Mouse (Mus musculus) cortical plate, adult 2 months (tissue): Measurements from ENCODE around the gene Tldc2.

Experiments used
- CTCF ChIP-seq: fragments of 200-500 bp; IDR thresholded peaks from 2 replicates; pipeline ENCODE4 v1.5.1; 2011; ENCODE audit warnings: mild to moderate bottlenecking, control low read depth, low read length; ENCODE audit not compliant: insufficient read depth; ENCODE audit errors: extremely low read depth
- POLR2A ChIP-seq: fragments of 200-500 bp; IDR thresholded peaks from 2 replicates; pipeline ENCODE4 v1.6.1; 2011; ENCODE audit warnings: mild to moderate bottlenecking, low read length, control low read depth; ENCODE audit not compliant: insufficient read depth; ENCODE audit errors: extremely low read depth

DNA sequence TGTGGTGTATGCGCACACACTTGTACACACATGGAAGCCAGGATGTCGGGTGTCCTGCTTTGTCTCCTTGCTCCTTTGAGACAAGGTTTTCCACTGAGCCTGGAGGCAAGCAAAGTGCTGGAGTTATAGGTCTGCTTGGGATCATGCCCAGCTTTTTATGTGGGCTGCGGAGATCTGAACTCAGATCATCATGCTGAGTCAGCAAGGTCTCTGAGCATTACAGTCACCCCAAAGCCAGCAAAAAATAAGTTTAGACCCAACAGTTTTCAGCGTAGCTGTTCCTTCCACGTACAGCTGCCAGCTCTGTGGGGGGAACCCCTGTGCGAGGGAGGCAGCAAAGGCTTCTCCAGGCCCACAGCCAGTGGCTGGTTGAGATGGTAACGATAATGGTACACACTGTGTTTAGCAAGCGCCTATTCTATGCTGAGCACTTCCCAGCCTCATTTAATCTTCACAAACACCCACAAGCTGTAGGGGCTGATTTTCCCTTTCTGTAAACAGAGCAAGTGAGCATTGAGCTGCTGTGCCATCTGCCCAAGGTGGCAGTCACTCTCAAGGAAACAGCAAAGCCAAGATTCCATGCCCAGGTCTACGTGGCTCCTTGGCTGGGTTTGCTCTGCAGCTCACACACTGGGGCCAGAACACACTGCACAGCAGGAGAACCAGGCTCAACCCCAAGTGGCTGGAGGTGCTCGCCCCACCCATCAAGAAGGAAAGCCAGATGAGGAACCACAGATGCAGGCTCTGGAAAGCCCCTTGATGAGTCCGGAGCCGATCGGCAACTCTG lies 38.3 kb upstream of the Tldc2 start:
- TF ChIP-seq POLR2A (no peak), CTCF (no peak)
